Mouse (Mus musculus): ENCODE data around the gene Htr5b.

Gene Htr5b

DNA sequence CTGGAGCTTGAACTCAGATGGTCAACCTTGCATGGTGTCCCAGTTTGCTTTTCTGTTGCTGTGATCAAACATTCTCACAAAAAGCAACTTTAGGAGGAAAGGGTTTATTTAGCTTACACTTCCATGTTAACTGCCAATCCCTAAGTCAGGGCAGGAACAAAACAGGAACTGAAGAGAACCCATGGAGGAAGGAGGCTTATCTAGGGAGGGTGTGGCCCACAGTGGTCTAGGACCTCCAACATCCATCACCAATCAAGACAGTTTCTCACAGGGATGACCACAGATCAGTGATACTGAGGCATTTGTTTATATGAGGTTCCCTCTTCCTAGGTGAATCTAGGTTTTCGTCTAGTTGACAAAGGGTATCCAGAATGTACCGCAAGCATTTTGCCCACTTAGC, 16.3 kb downstream of the Htr5b start:
- H3K9me3 ChIP-seq (ENCODE audit: low read length), result 0 out of 2 replicates have a peak, but pooled peaks cover 3% of the 10 kb centered on the region
- no peaks in the 10 kb centered on the region for H3K4me1 ChIP-seq (replicated peaks; ENCODE audit: low read depth, low read length)
- H3K27me3 ChIP-seq (ENCODE audit: insufficient read depth, low read length), result no peaks in the 10 kb centered on the region
- no peak overlapping the region for H3K4me3 ChIP-seq (replicated peaks; ENCODE audit: low read length)
- no peak for TF ChIP-seq POU5F1 (IDR thresholded peaks at IDR 0.05; ENCODE audit: borderline replicate concordance, low read length)
- TF ChIP-seq NANOG (IDR thresholded peaks at IDR 0.05; ENCODE audit: borderline replicate concordance, low read length), result no peak
- TF ChIP-seq CTCF (conservative IDR thresholded peaks at IDR 0.05; ENCODE audit: low read length), result no peak
- H3K36me3 ChIP-seq (ENCODE audit: insufficient read depth, low read length), result no peaks in the 10 kb centered on the region

DNA sequence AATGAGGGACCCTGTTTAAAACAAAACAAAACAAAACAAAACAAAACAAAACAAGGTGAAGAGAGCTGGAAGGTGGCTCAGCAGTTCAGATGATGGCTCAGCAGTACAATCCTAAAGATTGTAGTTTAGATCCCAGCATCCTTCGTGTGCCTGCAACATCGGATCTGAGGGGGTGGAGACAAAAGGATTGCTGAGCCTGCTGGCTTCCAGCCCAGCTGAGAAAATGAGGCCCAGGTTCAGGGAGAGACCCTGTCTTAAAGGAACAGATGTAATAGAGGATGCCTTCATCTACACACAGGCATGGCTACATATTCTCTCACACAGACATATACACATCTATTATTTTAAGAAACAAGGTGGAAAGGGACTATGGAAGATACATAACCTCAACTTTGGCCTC, 17.1 kb downstream of the Htr5b start:
- H3K4me3 ChIP-seq (replicated peaks; ENCODE audit: low read length), result no peak overlapping the region
- H3K4me1 ChIP-seq (replicated peaks; ENCODE audit: low read depth, low read length), result no peaks in the 10 kb centered on the region
- H3K9me3 ChIP-seq (ENCODE audit: low read length), result 0 out of 2 replicates have a peak, but pooled peaks cover 3% of the 10 kb centered on the region
- no peaks in the 10 kb centered on the region for H3K36me3 ChIP-seq (ENCODE audit: insufficient read depth, low read length)
- no peaks in the 10 kb centered on the region for H3K27me3 ChIP-seq (ENCODE audit: insufficient read depth, low read length)
- no peak for TF ChIP-seq NANOG (IDR thresholded peaks at IDR 0.05; ENCODE audit: borderline replicate concordance, low read length)
- TF ChIP-seq CTCF (conservative IDR thresholded peaks at IDR 0.05; ENCODE audit: low read length), result no peak
- TF ChIP-seq POU5F1 (IDR thresholded peaks at IDR 0.05; ENCODE audit: borderline replicate concordance, low read length), result no peak

DNA sequence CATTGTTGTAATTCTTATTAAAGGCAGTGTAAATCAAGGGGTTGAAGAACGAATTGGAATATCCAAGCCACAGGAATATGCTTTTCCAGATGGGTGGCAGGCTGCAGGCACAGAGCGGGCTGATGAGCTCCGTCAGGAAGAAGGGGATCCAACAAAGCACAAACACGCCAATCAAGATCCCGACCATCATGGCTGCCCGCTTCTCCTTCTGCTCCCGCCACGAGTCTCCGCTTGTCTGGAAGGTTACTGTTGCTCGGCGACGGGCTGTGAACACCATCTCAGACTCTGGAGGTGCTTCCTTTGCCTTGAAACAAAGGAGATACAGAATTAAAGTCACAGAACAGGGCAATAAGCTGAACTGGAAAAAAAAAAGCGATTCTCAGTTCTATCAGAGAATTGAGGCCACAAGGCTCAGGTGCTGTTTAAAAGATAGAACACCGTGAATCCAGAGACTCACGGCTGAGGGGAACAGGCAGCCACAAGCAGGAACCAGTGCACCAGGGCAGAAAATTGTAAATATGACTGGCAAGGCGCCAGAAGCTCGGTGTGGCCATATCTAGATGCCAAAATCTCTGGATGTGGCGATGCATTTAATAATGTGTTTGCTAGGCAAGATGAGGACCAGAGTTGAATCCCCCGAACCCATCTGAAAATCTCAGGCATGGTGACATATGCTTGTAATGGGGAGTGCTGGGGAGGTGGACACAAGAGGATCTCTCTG, 17.7 kb downstream of the Htr5b start:
- H3K9me3 ChIP-seq (ENCODE audit: low read length), result 0 out of 2 replicates have a peak, but pooled peaks cover 3% of the 10 kb centered on the region
- TF ChIP-seq CTCF (conservative IDR thresholded peaks at IDR 0.05; ENCODE audit: low read length) (no peak), POU5F1 (IDR thresholded peaks at IDR 0.05; ENCODE audit: borderline replicate concordance, low read length) (no peak), NANOG (IDR thresholded peaks at IDR 0.05; ENCODE audit: borderline replicate concordance, low read length) (no peak)
- no peaks in the 10 kb centered on the region for H3K27me3 ChIP-seq (ENCODE audit: insufficient read depth, low read length)
- no peak overlapping the region for H3K4me3 ChIP-seq (replicated peaks; ENCODE audit: low read length)
- no peaks in the 10 kb centered on the region for H3K36me3 ChIP-seq (ENCODE audit: insufficient read depth, low read length)
- H3K4me1 ChIP-seq (replicated peaks; ENCODE audit: low read depth, low read length), result no peaks in the 10 kb centered on the region

GRCm38 (mm10) chr1:121508729-121509128, 19.5 kb downstream of the Htr5b start:
- 0 out of 2 replicates have a peak, but pooled peaks cover 3% of the 10 kb centered on the region for H3K9me3 ChIP-seq (ENCODE audit: low read length)
- H3K4me3 ChIP-seq (replicated peaks; ENCODE audit: low read length), result no peak overlapping the region
- no peaks in the 10 kb centered on the region for H3K36me3 ChIP-seq (ENCODE audit: insufficient read depth, low read length)
- no peaks in the 10 kb centered on the region for H3K4me1 ChIP-seq (replicated peaks; ENCODE audit: low read depth, low read length)
- no peaks in the 10 kb centered on the region for H3K27me3 ChIP-seq (ENCODE audit: insufficient read depth, low read length)
- no peak for TF ChIP-seq NANOG (IDR thresholded peaks at IDR 0.05; ENCODE audit: borderline replicate concordance, low read length)
- TF ChIP-seq CTCF (conservative IDR thresholded peaks at IDR 0.05; ENCODE audit: low read length), result no peak
- TF ChIP-seq POU5F1 (IDR thresholded peaks at IDR 0.05; ENCODE audit: borderline replicate concordance, low read length), result no peak

GRCm38 (mm10) chr1:121497093-121497492, 31.2 kb downstream of the Htr5b start:
- H3K27me3 ChIP-seq (ENCODE audit: insufficient read depth, low read length), result no peaks in the 10 kb centered on the region
- H3K36me3 ChIP-seq (ENCODE audit: insufficient read depth, low read length), result peaks cover 62% of the 10 kb centered on the region
- TF ChIP-seq CTCF (conservative IDR thresholded peaks at IDR 0.05; ENCODE audit: low read length) (no peak), POU5F1 (IDR thresholded peaks at IDR 0.05; ENCODE audit: borderline replicate concordance, low read length) (no peak), NANOG (IDR thresholded peaks at IDR 0.05; ENCODE audit: borderline replicate concordance, low read length) (no peak)
- peaks cover 9% of the 10 kb centered on the region for H3K9me3 ChIP-seq (ENCODE audit: low read length)
- no peaks in the 10 kb centered on the region for H3K4me1 ChIP-seq (replicated peaks; ENCODE audit: low read depth, low read length)
- H3K4me3 ChIP-seq (replicated peaks; ENCODE audit: low read length), result no peak overlapping the region

GRCm38 (mm10) chr1:121490241-121490640, 38.0 kb downstream of the Htr5b start:
- no peaks in the 10 kb centered on the region for H3K27me3 ChIP-seq (ENCODE audit: insufficient read depth, low read length)
- no peaks in the 10 kb centered on the region for H3K4me1 ChIP-seq (replicated peaks; ENCODE audit: low read depth, low read length)
- no peak overlapping the region for H3K4me3 ChIP-seq (replicated peaks; ENCODE audit: low read length)
- peaks cover 46% of the 10 kb centered on the region for H3K36me3 ChIP-seq (ENCODE audit: insufficient read depth, low read length)
- peak; percentile 34; the same call in 1 of the 2 replicates for TF ChIP-seq CTCF (conservative IDR thresholded peaks at IDR 0.05; ENCODE audit: low read length)
- no peak for TF ChIP-seq POU5F1 (IDR thresholded peaks at IDR 0.05; ENCODE audit: borderline replicate concordance, low read length)
- no peak for TF ChIP-seq NANOG (IDR thresholded peaks at IDR 0.05; ENCODE audit: borderline replicate concordance, low read length)
- H3K9me3 ChIP-seq (ENCODE audit: low read length), result no peaks in the 10 kb centered on the region

DNA sequence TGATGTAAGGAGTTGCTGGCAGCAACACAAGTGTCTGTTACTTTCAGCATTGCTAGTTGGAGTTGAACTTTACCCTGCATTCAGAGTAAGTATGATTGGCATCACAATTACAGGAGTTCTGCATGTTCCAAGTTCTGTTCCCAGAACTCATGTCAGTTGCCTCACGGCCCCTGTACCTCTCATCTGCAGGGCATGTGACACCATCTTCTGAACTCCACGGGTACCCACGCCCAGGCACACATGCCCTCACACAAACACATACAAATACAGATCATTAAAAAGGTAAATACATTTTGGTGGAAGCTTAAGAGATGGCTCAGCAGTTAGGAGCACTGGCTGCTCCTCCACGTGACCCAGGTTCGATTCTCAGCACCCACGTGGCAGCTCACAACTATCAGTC, 41.5 kb downstream of the Htr5b start:
- peaks cover 38% of the 10 kb centered on the region for H3K36me3 ChIP-seq (ENCODE audit: insufficient read depth, low read length)
- H3K4me1 ChIP-seq (replicated peaks; ENCODE audit: low read depth, low read length), result no peaks in the 10 kb centered on the region
- no peak overlapping the region for H3K4me3 ChIP-seq (replicated peaks; ENCODE audit: low read length)
- no peak for TF ChIP-seq POU5F1 (IDR thresholded peaks at IDR 0.05; ENCODE audit: borderline replicate concordance, low read length)
- TF ChIP-seq NANOG (IDR thresholded peaks at IDR 0.05; ENCODE audit: borderline replicate concordance, low read length), result no peak
- no peak for TF ChIP-seq CTCF (conservative IDR thresholded peaks at IDR 0.05; ENCODE audit: low read length)
- no peaks in the 10 kb centered on the region for H3K27me3 ChIP-seq (ENCODE audit: insufficient read depth, low read length)
- peaks cover 13% of the 10 kb centered on the region; the same call in 1 of the 2 replicates for H3K9me3 ChIP-seq (ENCODE audit: low read length)

DNA sequence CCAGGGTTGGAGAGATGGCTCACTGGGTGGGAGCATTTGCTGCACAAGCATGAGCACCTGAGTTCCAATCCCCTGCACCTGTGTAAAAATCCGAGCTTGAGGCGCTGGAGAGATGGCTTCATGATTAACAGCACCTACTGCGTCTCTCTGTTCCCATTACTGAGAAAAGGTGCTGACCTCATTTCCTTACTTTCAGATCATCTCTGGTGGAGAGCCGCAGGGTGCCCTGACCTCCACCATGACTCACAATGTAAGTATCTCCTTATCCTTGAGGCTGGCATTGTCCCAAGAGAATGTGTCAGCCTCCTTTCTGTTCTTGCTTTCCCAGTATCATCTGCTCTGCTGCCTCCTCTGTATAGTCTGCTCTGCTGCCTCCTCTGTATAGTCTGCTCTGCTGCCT, 45.2 kb downstream of the Htr5b start:
- Histone ChIP-seq H3K27me3 (ENCODE audit: insufficient read depth, low read length) (no peaks in the 10 kb centered on the region), H3K9me3 (ENCODE audit: low read length) (peaks cover 13% of the 10 kb centered on the region; the same call in 1 of the 2 replicates), H3K4me1 (replicated peaks; ENCODE audit: low read depth, low read length) (no peaks in the 10 kb centered on the region), H3K4me3 (replicated peaks; ENCODE audit: low read length) (no peak overlapping the region), H3K36me3 (ENCODE audit: insufficient read depth, low read length) (peaks cover 58% of the 10 kb centered on the region)
- TF ChIP-seq POU5F1 (IDR thresholded peaks at IDR 0.05; ENCODE audit: borderline replicate concordance, low read length) (no peak), NANOG (IDR thresholded peaks at IDR 0.05; ENCODE audit: borderline replicate concordance, low read length) (no peak)
